Mouse (Mus musculus) bone marrow macrophage, adult 2 months (primary cell): ENCODE measurements around the gene Cntn4. TPM values are rescaled to one million over a fixed set of nuclear protein-coding genes. Genes with fewer than 3 reads are reported as not detected.

ENCODE experiments used
- H3K27ac ChIP-seq: 2 replicates; pipeline ENCODE4 v1.5.1; 2012; ENCODE audit warnings: low read depth, low read length; ENCODE audit not compliant: insufficient read depth
- H3K4me1 ChIP-seq: 2 replicates; pipeline ENCODE4 v1.6.1; 2012; ENCODE audit warnings: low read length; ENCODE audit not compliant: control insufficient read depth, insufficient read depth
- H3K4me3 ChIP-seq: 2 replicates; pipeline ENCODE4 v1.5.1; 2012; ENCODE audit warnings: mild to moderate bottlenecking, low read length, moderate library complexity; ENCODE audit not compliant: insufficient read depth
- CTCF ChIP-seq: IDR thresholded peaks from 2 replicates; pipeline ENCODE4 v1.5.1; 2012; ENCODE audit warnings: low read depth, mild to moderate bottlenecking, low read length, moderate library complexity
- POLR2A ChIP-seq: IDR thresholded peaks from 2 replicates; pipeline ENCODE4 v1.6.1; 2012; ENCODE audit warnings: mild to moderate bottlenecking, low read depth, low read length, borderline replicate concordance
- polyA plus RNA-seq: library from polyadenylated mRNA; stranded (reverse); fragments of >200 nt; gene quantifications from 2 replicates; pipeline ENCODE4 v1.2.4, GENCODE M21; 2012; ENCODE audit not compliant: missing spikeins, insufficient read depth, insufficient read length

Cntn4 gene
- polyA plus RNA-seq, 1 experiment: not detected

DNA sequence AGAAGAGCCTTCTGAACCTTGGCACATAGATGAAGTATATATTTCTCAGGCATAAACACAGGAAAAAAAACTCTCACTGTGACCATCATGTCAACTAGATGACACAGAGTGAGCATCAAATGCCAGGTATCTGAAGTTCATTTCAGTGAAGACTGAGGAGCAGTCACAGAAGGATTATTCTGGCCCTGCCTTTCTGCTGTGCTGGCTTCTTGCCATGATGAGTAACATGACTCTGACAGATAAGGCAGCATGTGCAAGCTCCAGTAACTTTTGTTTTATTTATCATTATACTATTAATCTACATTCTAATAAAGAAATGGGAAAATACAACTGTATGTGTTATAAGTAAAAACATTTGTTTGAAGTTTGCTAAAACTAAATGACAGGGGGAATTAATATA, 529.9 kb downstream of the Cntn4 start:
- Histone ChIP-seq H3K4me1 (no peaks in the 10 kb centered on the region), H3K27ac (no peak overlapping the region), H3K4me3 (no peak overlapping the region)
- TF ChIP-seq CTCF: no peak
- TF ChIP-seq POLR2A: no peak

DNA sequence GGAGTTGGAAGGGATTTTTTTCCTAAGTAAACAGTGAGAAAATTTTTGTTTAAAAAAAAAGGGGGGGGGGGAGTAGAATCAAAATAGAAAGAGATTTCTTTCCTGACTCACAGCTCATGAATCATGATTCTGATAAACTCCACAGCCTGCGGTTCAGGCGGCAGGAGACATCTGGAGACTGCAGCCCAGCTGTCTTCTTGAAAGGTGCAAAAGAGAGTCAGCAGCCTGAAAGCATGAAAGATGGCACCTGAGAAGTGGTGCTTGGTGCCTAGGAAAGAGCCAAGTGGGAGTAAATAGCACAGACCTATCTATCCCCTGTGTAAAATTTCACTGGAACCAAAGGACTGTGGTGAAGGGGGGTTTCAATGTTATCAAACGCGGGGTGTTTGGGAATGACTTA, 535.6 kb downstream of the Cntn4 start:
- Histone ChIP-seq H3K4me3 (no peak overlapping the region), H3K27ac (no peak overlapping the region), H3K4me1 (no peaks in the 10 kb centered on the region)
- TF ChIP-seq POLR2A (no peak), CTCF (no peak)

DNA sequence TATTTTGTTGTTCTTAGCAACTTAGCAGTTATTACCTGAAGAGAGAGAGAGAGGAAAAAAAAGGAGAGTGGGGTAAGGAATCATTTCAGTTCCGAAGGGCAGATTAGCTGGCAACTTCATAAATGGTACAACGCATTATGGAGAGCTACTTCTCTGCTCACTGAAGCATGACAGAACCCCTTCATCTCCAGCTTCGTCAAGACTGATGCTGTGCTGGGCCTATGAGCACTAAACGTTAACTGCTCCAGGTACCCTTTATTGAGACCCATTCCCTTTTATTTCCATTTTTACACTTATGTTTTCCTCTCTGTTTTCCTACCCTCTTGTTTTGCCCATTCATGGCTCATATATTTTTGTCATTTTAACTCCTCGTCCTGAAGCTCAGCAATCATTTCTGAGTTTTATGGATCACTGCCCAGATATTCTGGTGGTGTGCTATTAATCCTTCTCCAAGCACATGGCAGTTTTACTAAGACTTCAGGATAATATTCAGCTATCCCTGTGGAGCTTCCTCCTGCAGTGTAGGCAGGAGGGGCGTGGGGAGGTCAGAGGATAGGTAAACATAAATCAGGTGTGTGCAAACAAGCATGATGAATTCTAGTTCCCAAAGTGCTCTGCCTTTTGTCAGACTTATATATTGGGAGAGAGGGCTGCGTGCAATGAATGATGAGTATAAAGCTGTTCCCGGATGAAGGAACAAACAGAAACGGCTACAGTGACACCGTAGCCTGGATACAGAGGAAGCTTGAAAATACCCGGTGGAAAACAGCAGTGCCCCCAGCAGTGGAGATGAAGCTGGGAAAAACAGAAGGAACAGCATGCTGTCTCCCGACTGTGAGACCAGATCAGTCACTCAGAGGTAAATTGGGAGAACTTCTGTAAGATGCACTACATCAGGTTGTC, 559.8 kb downstream of the Cntn4 start:
- Histone ChIP-seq H3K4me1 (no peaks in the 10 kb centered on the region), H3K4me3 (no peak overlapping the region), H3K27ac (no peak overlapping the region)
- TF ChIP-seq POLR2A (no peak), CTCF (no peak)

DNA sequence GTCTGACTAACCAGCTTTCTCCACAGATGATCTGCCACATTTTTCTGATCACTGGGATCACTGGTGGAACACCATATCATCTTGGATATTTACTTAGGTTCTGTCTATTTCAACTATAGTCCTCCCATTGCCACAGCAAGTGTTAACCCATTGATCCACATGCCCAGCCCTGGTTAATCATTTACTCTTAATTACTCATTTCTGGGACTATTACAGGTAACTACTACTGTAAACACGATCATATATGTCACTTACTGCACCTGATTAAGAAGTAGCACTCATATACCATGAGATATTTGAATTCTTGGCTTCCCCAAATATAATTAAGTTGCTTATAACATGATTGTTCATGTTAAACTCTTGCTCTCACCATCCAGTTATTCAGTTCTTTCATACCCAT, 564.1 kb downstream of the Cntn4 start:
- no peaks in the 10 kb centered on the region for H3K4me1 ChIP-seq
- no peak for TF ChIP-seq CTCF
- TF ChIP-seq POLR2A: no peak
- H3K27ac ChIP-seq: no peak overlapping the region

DNA sequence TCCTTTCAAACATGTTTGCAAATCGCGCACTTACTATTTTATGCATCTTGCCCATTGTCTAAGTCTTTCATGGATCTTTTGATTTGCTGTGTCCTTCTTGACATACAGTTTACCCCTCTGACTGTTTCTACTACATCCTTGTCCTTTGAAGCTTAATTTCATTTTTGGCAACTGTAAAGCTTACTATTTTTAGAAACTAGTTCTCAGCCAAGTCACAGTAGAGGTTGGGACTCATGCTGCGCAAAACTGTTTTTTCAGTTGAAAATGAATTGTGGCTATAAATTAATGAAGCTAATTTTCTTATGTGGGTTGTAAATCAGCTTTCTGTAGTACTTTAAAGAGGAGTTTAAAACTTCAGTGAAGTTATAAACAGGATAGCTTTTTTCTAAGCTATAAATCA, 585.9 kb downstream of the Cntn4 start:
- no peak for TF ChIP-seq CTCF
- no peak for TF ChIP-seq POLR2A
- H3K27ac ChIP-seq: no peak overlapping the region
- no peak overlapping the region for H3K4me3 ChIP-seq
- H3K4me1 ChIP-seq: no peaks in the 10 kb centered on the region; the same call in 1 of the 2 replicates

More for the DNA sequence above, 564.1 kb downstream of the Cntn4 start:
- no peak overlapping the region for H3K4me3 ChIP-seq

DNA sequence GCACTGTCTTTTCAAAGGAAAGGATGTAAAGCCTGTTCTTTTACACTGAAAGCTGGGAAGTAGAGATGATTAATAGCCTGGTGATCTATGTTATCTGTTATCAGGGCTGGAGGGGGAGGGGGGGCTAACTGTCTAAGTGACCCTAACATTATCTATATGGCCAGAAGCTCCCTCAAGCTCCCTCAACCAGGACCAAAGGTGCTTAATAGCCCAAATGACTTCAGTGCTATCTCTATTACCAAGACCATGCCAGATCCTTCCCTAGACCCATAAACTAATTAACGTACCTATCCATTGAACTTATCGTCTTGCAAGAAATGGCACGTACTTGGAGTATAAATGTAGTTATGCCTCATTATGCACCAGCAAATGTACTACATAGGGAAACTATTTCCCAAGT, 588.0 kb downstream of the Cntn4 start:
- no peak for TF ChIP-seq POLR2A
- TF ChIP-seq CTCF: no peak
- Histone ChIP-seq H3K27ac (no peak overlapping the region), H3K4me3 (no peak overlapping the region), H3K4me1 (no peaks in the 10 kb centered on the region; the same call in 1 of the 2 replicates)

DNA sequence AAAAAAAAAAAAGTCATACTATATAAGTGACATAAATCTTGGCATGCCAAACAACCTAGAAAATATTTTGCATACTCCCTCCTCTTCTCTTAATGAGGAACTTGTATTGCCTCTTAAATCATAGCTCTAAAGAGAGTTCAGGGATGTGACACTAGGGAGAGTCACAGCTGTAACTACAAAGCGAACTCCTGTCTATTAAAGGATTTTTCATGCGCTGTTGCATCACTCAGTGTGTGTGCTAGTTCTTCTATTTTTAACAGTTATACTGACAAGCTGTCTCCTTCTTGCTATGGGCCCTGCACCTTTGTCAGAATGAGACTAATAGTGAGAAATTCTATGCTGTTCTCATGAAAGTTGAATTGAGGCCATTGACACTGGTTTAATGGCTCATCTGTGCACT, 588.8 kb downstream of the Cntn4 start:
- Histone ChIP-seq H3K27ac (no peak overlapping the region), H3K4me1 (no peaks in the 10 kb centered on the region; the same call in 1 of the 2 replicates)

DNA sequence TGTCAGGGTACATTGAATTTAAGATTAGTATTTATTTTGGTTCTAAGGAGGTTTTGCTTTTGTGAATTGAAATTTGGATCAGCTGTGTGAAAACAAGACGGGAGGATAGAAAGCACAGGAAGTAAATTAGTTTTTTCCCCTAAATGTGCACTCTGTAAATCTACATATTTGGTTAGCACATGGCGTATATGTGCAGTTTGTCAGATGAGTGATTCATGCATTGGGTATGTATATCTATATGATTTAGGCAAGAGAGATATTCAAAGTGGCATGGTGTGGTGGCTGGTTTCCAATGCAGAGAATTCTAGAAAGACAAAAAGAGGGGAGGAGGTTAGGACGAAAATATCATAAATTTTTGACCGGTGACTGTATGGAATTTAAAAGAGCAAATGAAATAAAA, 591.3 kb downstream of the Cntn4 start:
- Histone ChIP-seq H3K4me3 (no peak overlapping the region), H3K27ac (no peak overlapping the region)
- no peak for TF ChIP-seq CTCF
- TF ChIP-seq POLR2A: no peak

More for the DNA sequence above, 588.8 kb downstream of the Cntn4 start:
- H3K4me3 ChIP-seq: no peak overlapping the region
- TF ChIP-seq POLR2A (no peak), CTCF (no peak)

DNA sequence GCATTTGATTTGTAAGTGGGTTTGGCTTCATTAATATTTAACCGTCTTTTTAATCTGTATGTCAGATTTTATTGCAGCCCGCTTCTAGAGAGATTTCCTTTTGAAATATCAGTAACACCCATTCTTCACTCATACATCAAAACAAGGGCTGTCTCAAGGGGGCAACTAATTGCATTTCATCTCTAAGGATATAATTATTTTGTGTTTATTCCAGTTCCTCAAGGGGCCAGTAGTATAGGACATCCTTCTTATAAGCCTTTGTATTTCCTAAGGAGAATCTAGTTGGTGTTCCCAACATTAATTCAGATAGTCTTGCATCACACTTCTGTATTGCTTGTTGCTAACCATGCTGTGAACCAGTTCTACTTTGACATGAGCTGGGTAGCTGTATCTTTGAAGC, 599.7 kb downstream of the Cntn4 start:
- no peak overlapping the region for H3K4me3 ChIP-seq
- TF ChIP-seq CTCF (no peak), POLR2A (no peak)
- no peak overlapping the region for H3K27ac ChIP-seq
- peaks cover 2% of the 10 kb centered on the region for H3K4me1 ChIP-seq

More for the DNA sequence above, 591.3 kb downstream of the Cntn4 start:
- no peaks in the 10 kb centered on the region; the same call in 1 of the 2 replicates for H3K4me1 ChIP-seq

DNA sequence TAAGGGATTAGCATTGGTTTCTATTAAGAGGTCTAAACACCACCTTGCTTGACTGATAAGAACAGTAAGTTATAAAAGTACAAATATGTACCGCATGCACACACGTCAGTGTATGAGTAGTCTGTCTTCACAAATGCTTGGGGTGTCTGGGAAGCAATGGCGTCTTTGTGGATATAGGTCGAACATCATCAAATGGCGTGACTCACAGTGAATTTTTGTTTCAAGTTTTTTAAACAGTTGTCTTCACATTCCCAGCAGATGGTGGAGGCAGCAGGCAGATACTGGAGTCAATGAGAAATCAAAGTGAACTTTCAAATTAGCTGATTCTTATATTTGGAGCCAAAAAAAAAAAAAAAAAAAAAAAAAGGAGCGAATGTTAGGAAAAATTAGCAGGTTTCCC, 604.2 kb downstream of the Cntn4 start:
- Histone ChIP-seq H3K27ac (no peak overlapping the region), H3K4me3 (no peak overlapping the region), H3K4me1 (peaks cover 3% of the 10 kb centered on the region)
- TF ChIP-seq POLR2A: no peak
- TF ChIP-seq CTCF: no peak
